Mouse (Mus musculus) forebrain, embryonic 12.5 days (tissue): ENCODE measurements around the gene Pon1. TPM values are rescaled to one million over a fixed set of nuclear protein-coding genes. Genes with fewer than 3 reads are reported as not detected.

ENCODE experiments used
- ATAC-seq: fragments of 200-750 bp; cut with Nextera tagmentation; 2 replicates; pipeline ENCODE4 v1.8.0; 2017; ENCODE audit warnings: moderate TSS enrichment; ENCODE audit not compliant: low FRiP score
- H3K27ac ChIP-seq: fragments of 300-500 bp; sonication (generic); 2 replicates; pipeline ENCODE4 v1.5.1; 2016; ENCODE audit warnings: mild to moderate bottlenecking
- H3K27me3 ChIP-seq: fragments of 300-500 bp; sonication (generic); 2 replicates; pipeline ENCODE4 v1.6.1; 2016; ENCODE audit warnings: mild to moderate bottlenecking
- H3K36me3 ChIP-seq: fragments of 300-500 bp; sonication (generic); replicated peaks from 2 replicates; pipeline ENCODE4 v1.6.1; 2016; ENCODE audit warnings: mild to moderate bottlenecking
- H3K4me1 ChIP-seq: fragments of 300-500 bp; sonication (generic); 2 replicates; pipeline ENCODE4 v1.6.1; 2016
- H3K4me2 ChIP-seq: fragments of 300-500 bp; sonication (generic); 2 replicates; pipeline ENCODE4 v1.6.1; 2016; ENCODE audit warnings: mild to moderate bottlenecking, moderate library complexity
- H3K4me3 ChIP-seq: fragments of 300-500 bp; sonication (generic); replicated peaks from 2 replicates; pipeline ENCODE4 v1.5.1; 2016; ENCODE audit warnings: mild to moderate bottlenecking
- H3K9ac ChIP-seq: fragments of 300-500 bp; sonication (generic); 2 replicates; pipeline ENCODE4 v1.6.1; 2016; ENCODE audit warnings: mild to moderate bottlenecking
- H3K9me3 ChIP-seq: fragments of 300-500 bp; sonication (generic); 2 replicates; pipeline ENCODE4 v1.6.1; 2016
- WGBS: fragments of 180-500 bp; shearing (Covaris S2); methylation state at CpG from one replicate; pipeline ENCODE4 v1.1.7; 2016; 5-methylcytosine and 5-hydroxymethylcytosine counted together
- polyA plus RNA-seq: library from polyadenylated mRNA; unstranded; fragments of >200 nt; fragmentation: Nextera tagmentation; extraction: Ambion mirVana; gene quantifications from 2 replicates; pipeline ENCODE4 v1.2.1, GENCODE M21; 2016

Gene Pon1
- polyA plus RNA-seq, 1 experiment from 2014 or later = 0.13 TPM

- H3K4me2 ChIP-seq = no peak overlapping the region
- no peaks in the 10 kb centered on the region for H3K9me3 ChIP-seq
- 84% methylated on average over 9 of the region's 9 CpGs for WGBS
- H3K27me3 ChIP-seq = no peaks in the 10 kb centered on the region
- no peak overlapping the region for H3K4me3 ChIP-seq
- H3K36me3 ChIP-seq = no peaks in the 10 kb centered on the region
- no peak overlapping the region for H3K9ac ChIP-seq
- H3K4me1 ChIP-seq = peaks cover 5% of the 10 kb centered on the region
- H3K27ac ChIP-seq = no peak overlapping the region
- ATAC-seq = no peak
Observed at GRCm38 (mm10) chr6:5172571-5172970, 21.2 kb downstream of the Pon1 start.

- Histone ChIP-seq H3K4me1 (peaks cover 11% of the 10 kb centered on the region), H3K9me3 (no peaks in the 10 kb centered on the region), H3K9ac (no peak overlapping the region), H3K4me2 (no peak overlapping the region), H3K36me3 (no peaks in the 10 kb centered on the region), H3K27me3 (no peaks in the 10 kb centered on the region), H3K4me3 (no peak overlapping the region), H3K27ac (no peak overlapping the region)
- ATAC-seq = no peak
- 84% methylated on average over 4 of the region's 4 CpGs for WGBS
Observed at GRCm38 (mm10) chr6:5171418-5171817, 22.3 kb downstream of the Pon1 start.

GRCm38 (mm10) chr6:5168158-5168557 lies 25.6 kb downstream of the Pon1 start:
- 59% methylated on average over 9 of the region's 9 CpGs for WGBS
- peaks cover 17% of the 10 kb centered on the region for H3K4me1 ChIP-seq
- no peaks in the 10 kb centered on the region for H3K27me3 ChIP-seq
- H3K4me3 ChIP-seq = no peak overlapping the region
- H3K4me2 ChIP-seq = no peak overlapping the region
- H3K36me3 ChIP-seq = no peaks in the 10 kb centered on the region
- ATAC-seq = peak; percentile 68; the same call in 1 of the 2 replicates
- no peak overlapping the region for H3K9ac ChIP-seq
- no peak overlapping the region for H3K27ac ChIP-seq
- H3K9me3 ChIP-seq = no peaks in the 10 kb centered on the region

GRCm38 (mm10) chr6:5167051-5167677 lies 26.6 kb downstream of the Pon1 start:
- Histone ChIP-seq H3K27me3 (no peaks in the 10 kb centered on the region), H3K9ac (no peak overlapping the region), H3K9me3 (no peaks in the 10 kb centered on the region), H3K4me3 (no peak overlapping the region), H3K4me1 (peaks cover 17% of the 10 kb centered on the region), H3K36me3 (no peaks in the 10 kb centered on the region), H3K4me2 (peak overlapping the region; percentile 33), H3K27ac (peak overlapping the region; percentile 27; the same call in 1 of the 2 replicates)
- WGBS = 45% methylated on average over 14 of the region's 14 CpGs
- ATAC-seq = no peak; the same call in 1 of the 2 replicates

GRCm38 (mm10) chr6:5164855-5165254 lies 28.9 kb downstream of the Pon1 start:
- H3K4me3 ChIP-seq = no peak overlapping the region
- 56% methylated on average over 9 of the region's 9 CpGs for WGBS
- ATAC-seq = no peak
- H3K9ac ChIP-seq = no peak overlapping the region
- no peak overlapping the region for H3K27ac ChIP-seq
- no peak overlapping the region for H3K4me2 ChIP-seq
- peaks cover 6% of the 10 kb centered on the region; the same call in 1 of the 2 replicates for H3K36me3 ChIP-seq
- no peaks in the 10 kb centered on the region for H3K9me3 ChIP-seq
- no peaks in the 10 kb centered on the region for H3K27me3 ChIP-seq
- H3K4me1 ChIP-seq = peaks cover 17% of the 10 kb centered on the region

- 95% methylated on average over 14 of the region's 14 CpGs for WGBS
- Histone ChIP-seq H3K36me3 (peaks cover 13% of the 10 kb centered on the region; the same call in 1 of the 2 replicates), H3K4me2 (no peak overlapping the region), H3K9ac (no peak overlapping the region), H3K4me3 (no peak overlapping the region), H3K9me3 (no peaks in the 10 kb centered on the region), H3K4me1 (peaks cover 17% of the 10 kb centered on the region), H3K27me3 (no peaks in the 10 kb centered on the region), H3K27ac (no peak overlapping the region)
- no peak for ATAC-seq
Observed at GRCm38 (mm10) chr6:5163507-5164144, 30.1 kb downstream of the Pon1 start.

- H3K4me3 ChIP-seq = no peak overlapping the region
- H3K4me2 ChIP-seq = no peak overlapping the region
- H3K4me1 ChIP-seq = peaks cover 6% of the 10 kb centered on the region
- 88% methylated on average over 6 of the region's 6 CpGs for WGBS
- H3K27me3 ChIP-seq = no peaks in the 10 kb centered on the region
- no peak overlapping the region for H3K27ac ChIP-seq
- no peak overlapping the region for H3K9ac ChIP-seq
- ATAC-seq = no peak
- H3K36me3 ChIP-seq = peaks cover 13% of the 10 kb centered on the region; the same call in 1 of the 2 replicates
- no peaks in the 10 kb centered on the region for H3K9me3 ChIP-seq
Observed at GRCm38 (mm10) chr6:5162052-5162451, 31.7 kb downstream of the Pon1 start.

- WGBS = 84% methylated on average over 7 of the region's 7 CpGs
- Histone ChIP-seq H3K4me3 (no peak overlapping the region), H3K36me3 (peaks cover 13% of the 10 kb centered on the region; the same call in 1 of the 2 replicates), H3K4me2 (no peak overlapping the region), H3K9ac (no peak overlapping the region), H3K27ac (no peak overlapping the region), H3K9me3 (no peaks in the 10 kb centered on the region), H3K4me1 (no peaks in the 10 kb centered on the region), H3K27me3 (no peaks in the 10 kb centered on the region)
- ATAC-seq = no peak
Observed at GRCm38 (mm10) chr6:5159385-5159791, 34.4 kb downstream of the Pon1 start.

GRCm38 (mm10) chr6:5156541-5157425 lies 37.0 kb downstream of the Pon1 start:
- ATAC-seq = no peak
- no peaks in the 10 kb centered on the region for H3K27me3 ChIP-seq
- no peak overlapping the region for H3K4me3 ChIP-seq
- H3K9ac ChIP-seq = no peak overlapping the region
- no peak overlapping the region for H3K27ac ChIP-seq
- no peak overlapping the region for H3K4me2 ChIP-seq
- H3K9me3 ChIP-seq = no peaks in the 10 kb centered on the region
- 84% methylated on average over 6 of the region's 6 CpGs for WGBS
- no peaks in the 10 kb centered on the region for H3K4me1 ChIP-seq
- H3K36me3 ChIP-seq = peaks cover 17% of the 10 kb centered on the region

- H3K4me1 ChIP-seq = peaks cover 7% of the 10 kb centered on the region; the same call in 1 of the 2 replicates
- no peaks in the 10 kb centered on the region for H3K27me3 ChIP-seq
- H3K4me3 ChIP-seq = no peak overlapping the region
- H3K27ac ChIP-seq = no peak overlapping the region
- 87% methylated on average over 1 of the region's 1 CpGs for WGBS
- ATAC-seq = no peak
- no peak overlapping the region for H3K9ac ChIP-seq
- no peak overlapping the region for H3K4me2 ChIP-seq
- peaks cover 11% of the 10 kb centered on the region for H3K36me3 ChIP-seq
- H3K9me3 ChIP-seq = no peaks in the 10 kb centered on the region
Observed at GRCm38 (mm10) chr6:5155313-5155927, 38.3 kb downstream of the Pon1 start.

- no peak overlapping the region for H3K27ac ChIP-seq
- H3K36me3 ChIP-seq = peaks cover 10% of the 10 kb centered on the region
- no peak overlapping the region for H3K9ac ChIP-seq
- 89% methylated on average over 6 of the region's 6 CpGs for WGBS
- no peaks in the 10 kb centered on the region for H3K9me3 ChIP-seq
- H3K4me1 ChIP-seq = peaks cover 7% of the 10 kb centered on the region; the same call in 1 of the 2 replicates
- H3K27me3 ChIP-seq = no peaks in the 10 kb centered on the region
- no peak for ATAC-seq
- H3K4me3 ChIP-seq = no peak overlapping the region
- H3K4me2 ChIP-seq = no peak overlapping the region
Observed at GRCm38 (mm10) chr6:5154786-5155185, 39.0 kb downstream of the Pon1 start.

- ATAC-seq = no peak
- Histone ChIP-seq H3K36me3 (peaks cover 4% of the 10 kb centered on the region), H3K27me3 (no peaks in the 10 kb centered on the region), H3K9me3 (no peaks in the 10 kb centered on the region), H3K4me2 (no peak overlapping the region), H3K4me1 (peaks cover 7% of the 10 kb centered on the region; the same call in 1 of the 2 replicates), H3K4me3 (no peak overlapping the region), H3K9ac (no peak overlapping the region), H3K27ac (no peak overlapping the region)
- 87% methylated on average over 2 of the region's 2 CpGs for WGBS
Observed at GRCm38 (mm10) chr6:5152185-5152584, 41.6 kb downstream of the Pon1 start.
